Mouse (Mus musculus): ENCODE data around the gene AW146154. TPM values are rescaled to one million over a fixed set of nuclear protein-coding genes. Genes with fewer than 3 reads are reported as not detected.

AW146154 gene
- 15.2 TPM for polyA plus RNA-seq (2017; shearing (Covaris generic))

GRCm38 (mm10) chr7:41499389-41500049 is at the start of gene AW146154, which contains the start of gene Gm20449:
Gene AW146154 (minus strand): TSS chr7:41499890.
Gene Gm20449 (minus strand): TSS chr7:41499417.

GRCm38 (mm10) chr7:41448596-41448995 is 51.1 kb downstream of the AW146154 start, which contains the start of gene Vmn2r57:
Gene Vmn2r57 (minus strand): TSS chr7:41448696.

Other genes starting within 250 kb of the AW146154 start
- gene AI987944, start 106.5 kb downstream of the AW146154 start, polyA plus RNA-seq (2017; shearing (Covaris generic)) = 45.4 TPM
- gene Vmn2r57, start 51.2 kb downstream of the AW146154 start, polyA plus RNA-seq (2017; shearing (Covaris generic)) = not detected
- gene Gm20449, start 473 bp downstream of the AW146154 start, polyA plus RNA-seq (2017; shearing (Covaris generic)) = 0.18 TPM
- gene Gm6871, start 73.8 kb upstream of the AW146154 start, polyA plus RNA-seq (2017; shearing (Covaris generic)) = 0.29 TPM
- 29.3 TPM for gene 2610021A01Rik, start 99.3 kb upstream of the AW146154 start, polyA plus RNA-seq (2017; shearing (Covaris generic))
- 9.2 TPM for gene Zfp788, start 133.3 kb upstream of the AW146154 start, polyA plus RNA-seq (2017; shearing (Covaris generic))

All from activated CD4-positive, CD25-positive, alpha-beta regulatory T cell, adult 9 weeks (primary cell).